Mouse (Mus musculus) kidney, embryonic 16.5 days (tissue): Measurements from ENCODE around the gene Fars2. TPM values are rescaled to one million over a fixed set of nuclear protein-coding genes. Genes with fewer than 3 reads are reported as not detected.

ENCODE experiments used
- ATAC-seq: fragments of 200-750 bp; cut with Nextera tagmentation; 2 replicates; pipeline ENCODE4 v1.8.0; 2017; ENCODE audit warnings: moderate TSS enrichment; ENCODE audit not compliant: low FRiP score, low TSS enrichment
- H3K27ac ChIP-seq: fragments of 300-500 bp; sonication (generic); 2 replicates; pipeline ENCODE4 v1.5.1; 2014; ENCODE audit warnings: low read length
- H3K27me3 ChIP-seq: fragments of 300-500 bp; sonication (generic); 2 replicates; pipeline ENCODE4 v1.6.1; 2014; ENCODE audit warnings: low read length, control low read depth, mixed read lengths; ENCODE audit not compliant: insufficient read depth
- H3K36me3 ChIP-seq: fragments of 300-500 bp; sonication (generic); 2 replicates; pipeline ENCODE4 v1.6.1; 2014; ENCODE audit warnings: low read length, control low read depth, mixed read lengths; ENCODE audit not compliant: insufficient read depth
- H3K4me1 ChIP-seq: fragments of 300-500 bp; sonication (generic); 2 replicates; pipeline ENCODE4 v1.6.1; 2014; ENCODE audit warnings: low read length, control low read depth, mixed read lengths; ENCODE audit not compliant: insufficient read depth
- H3K4me2 ChIP-seq: fragments of 300-500 bp; sonication (generic); replicated peaks from 2 replicates; pipeline ENCODE4 v1.6.1; 2014; ENCODE audit warnings: low read depth, low read length
- H3K4me3 ChIP-seq: fragments of 300-500 bp; sonication (generic); 2 replicates; pipeline ENCODE4 v1.5.1; 2014; ENCODE audit warnings: mild to moderate bottlenecking, low read length
- H3K9ac ChIP-seq: fragments of 300-500 bp; sonication (generic); replicated peaks from 2 replicates; pipeline ENCODE4 v1.6.1; 2014; ENCODE audit warnings: low read length
- H3K9me3 ChIP-seq: fragments of 300-500 bp; sonication (generic); 2 replicates; pipeline ENCODE4 v1.6.1; 2016; ENCODE audit warnings: low read length, control low read depth
- WGBS: fragments of 180-500 bp; shearing (Covaris S2); extraction: QIAGEN DNeasy Blood & Tissue Kit; methylation state at CpG from one replicate; pipeline ENCODE4 v1.1.7; 2014; 5-methylcytosine and 5-hydroxymethylcytosine counted together
- polyA plus RNA-seq: library from polyadenylated mRNA; unstranded; fragments of >200 nt; fragmentation: Nextera tagmentation; extraction: Ambion mirVana; gene quantifications from 2 replicates; pipeline ENCODE4 v1.2.1, GENCODE M21; 2015

Fars2 gene
- polyA plus RNA-seq, 1 experiment from 2014 or later = 48.6 TPM

DNA sequence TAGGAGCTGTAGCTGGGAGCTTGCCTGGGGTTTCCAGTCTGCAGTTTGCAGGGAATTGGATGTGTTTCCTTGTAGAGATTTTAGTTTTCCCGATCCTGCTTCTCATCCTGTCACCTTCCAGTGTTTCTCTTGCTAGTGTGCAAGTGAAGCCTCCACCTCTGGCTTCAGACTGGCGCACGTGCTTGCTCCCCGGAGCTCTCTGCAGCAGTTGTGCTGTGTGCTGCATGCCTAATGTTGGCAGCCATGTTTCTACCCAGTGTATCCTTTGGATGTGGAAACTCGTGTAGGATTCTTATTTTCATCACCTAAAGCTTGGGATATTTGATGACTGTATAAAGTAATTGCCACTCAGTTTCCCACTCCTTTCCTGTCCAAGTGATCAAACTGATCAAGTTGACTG, 140.0 kb downstream of the Fars2 start:
- no peak overlapping the region for H3K4me3 ChIP-seq
- WGBS = 82% methylated on average over 5 of the region's 5 CpGs
- no peak overlapping the region for H3K4me2 ChIP-seq
- ATAC-seq = no peak
- no peak overlapping the region for H3K9ac ChIP-seq
- no peaks in the 10 kb centered on the region for H3K27me3 ChIP-seq
- no peaks in the 10 kb centered on the region for H3K4me1 ChIP-seq
- peaks cover 9% of the 10 kb centered on the region; the same call in 1 of the 2 replicates for H3K9me3 ChIP-seq
- H3K27ac ChIP-seq = no peak overlapping the region
- H3K36me3 ChIP-seq = 0 out of 2 replicates have a peak, but pooled peaks cover 6% of the 10 kb centered on the region

DNA sequence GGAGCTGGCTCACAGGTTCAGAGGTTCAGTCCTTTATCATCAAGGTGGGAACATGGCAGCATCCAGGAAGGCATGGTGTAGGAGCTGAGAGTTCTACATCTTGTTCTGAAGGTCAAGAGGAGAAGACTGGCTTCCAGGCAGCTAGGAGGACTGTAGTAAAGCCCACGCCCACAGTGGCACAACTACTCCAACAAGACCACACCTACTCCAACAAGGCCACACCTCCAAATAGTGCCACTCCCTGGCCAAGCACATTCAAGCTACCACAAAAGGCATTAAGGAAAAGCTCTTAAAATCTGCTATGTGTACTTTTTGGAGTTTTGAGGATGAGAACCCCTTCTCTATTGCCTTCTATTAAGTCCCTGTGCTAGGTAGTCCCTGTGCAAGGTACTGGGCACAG, 142.5 kb downstream of the Fars2 start:
- no peak overlapping the region for H3K27ac ChIP-seq
- no peak for ATAC-seq
- no peaks in the 10 kb centered on the region for H3K4me1 ChIP-seq
- no peak overlapping the region for H3K4me3 ChIP-seq
- H3K36me3 ChIP-seq = 0 out of 2 replicates have a peak, but pooled peaks cover 6% of the 10 kb centered on the region
- 100% methylated on average over 1 of the region's 1 CpGs for WGBS
- H3K27me3 ChIP-seq = no peaks in the 10 kb centered on the region
- H3K9ac ChIP-seq = no peak overlapping the region
- peaks cover 9% of the 10 kb centered on the region; the same call in 1 of the 2 replicates for H3K9me3 ChIP-seq
- no peak overlapping the region for H3K4me2 ChIP-seq

- Histone ChIP-seq H3K4me2 (no peak overlapping the region), H3K27me3 (no peaks in the 10 kb centered on the region), H3K9me3 (peaks cover 9% of the 10 kb centered on the region; the same call in 1 of the 2 replicates), H3K4me1 (no peaks in the 10 kb centered on the region), H3K36me3 (0 out of 2 replicates have a peak, but pooled peaks cover 6% of the 10 kb centered on the region), H3K27ac (no peak overlapping the region), H3K4me3 (no peak overlapping the region), H3K9ac (no peak overlapping the region)
- ATAC-seq = no peak
- 84% methylated on average over 2 of the region's 2 CpGs for WGBS
These were observed 144.1 kb downstream of the Fars2 start for GRCm38 (mm10) chr13:36261299-36261698.

- WGBS = 65% methylated on average over 5 of the region's 5 CpGs
- Histone ChIP-seq H3K27me3 (no peaks in the 10 kb centered on the region), H3K4me2 (no peak overlapping the region), H3K9me3 (peaks cover 9% of the 10 kb centered on the region; the same call in 1 of the 2 replicates), H3K4me1 (no peaks in the 10 kb centered on the region), H3K36me3 (0 out of 2 replicates have a peak, but pooled peaks cover 6% of the 10 kb centered on the region), H3K4me3 (no peak overlapping the region), H3K9ac (no peak overlapping the region), H3K27ac (no peak overlapping the region)
- no peak for ATAC-seq
These were observed 146.3 kb downstream of the Fars2 start for GRCm38 (mm10) chr13:36263240-36264095.

DNA sequence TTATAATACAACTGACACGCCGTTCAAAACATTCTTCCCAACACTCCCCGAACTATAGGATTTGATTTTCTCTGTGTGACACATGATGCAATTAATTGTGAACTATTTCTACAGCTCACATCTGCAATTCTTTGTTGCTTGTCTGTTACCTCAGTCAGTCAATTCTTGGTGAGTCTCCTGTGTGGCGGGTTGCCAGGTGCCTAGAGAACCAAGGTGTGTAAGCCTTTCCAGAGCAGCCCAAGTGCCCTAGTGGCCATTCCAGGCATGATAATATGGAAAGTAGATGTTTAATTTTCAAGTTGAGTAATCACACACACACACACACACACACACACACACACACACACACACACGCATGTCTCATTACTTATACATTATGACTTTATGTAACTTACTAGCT, 147.2 kb downstream of the Fars2 start:
- Histone ChIP-seq H3K9me3 (peaks cover 9% of the 10 kb centered on the region; the same call in 1 of the 2 replicates), H3K36me3 (0 out of 2 replicates have a peak, but pooled peaks cover 6% of the 10 kb centered on the region), H3K27ac (no peak overlapping the region), H3K4me1 (no peaks in the 10 kb centered on the region), H3K9ac (no peak overlapping the region), H3K4me3 (no peak overlapping the region), H3K27me3 (no peaks in the 10 kb centered on the region), H3K4me2 (no peak overlapping the region)
- 89% methylated on average over 5 of the region's 5 CpGs for WGBS
- no peak for ATAC-seq

- Histone ChIP-seq H3K27ac (no peak overlapping the region), H3K4me3 (no peak overlapping the region), H3K36me3 (no peaks in the 10 kb centered on the region), H3K4me2 (no peak overlapping the region), H3K27me3 (no peaks in the 10 kb centered on the region), H3K9ac (no peak overlapping the region), H3K9me3 (peaks cover 4% of the 10 kb centered on the region; the same call in 1 of the 2 replicates), H3K4me1 (no peaks in the 10 kb centered on the region)
- WGBS = 69% methylated on average over 3 of the region's 3 CpGs
- ATAC-seq = no peak
These were observed 148.1 kb downstream of the Fars2 start for GRCm38 (mm10) chr13:36265342-36265744.

- WGBS = 95% methylated on average over 1 of the region's 1 CpGs
- no peak overlapping the region for H3K4me3 ChIP-seq
- no peak overlapping the region for H3K4me2 ChIP-seq
- H3K4me1 ChIP-seq = no peaks in the 10 kb centered on the region
- H3K9me3 ChIP-seq = no peaks in the 10 kb centered on the region
- no peaks in the 10 kb centered on the region for H3K36me3 ChIP-seq
- ATAC-seq = no peak
- H3K27me3 ChIP-seq = no peaks in the 10 kb centered on the region
- H3K9ac ChIP-seq = no peak overlapping the region
- H3K27ac ChIP-seq = no peak overlapping the region
These were observed 150.2 kb downstream of the Fars2 start for GRCm38 (mm10) chr13:36267399-36267798.

DNA sequence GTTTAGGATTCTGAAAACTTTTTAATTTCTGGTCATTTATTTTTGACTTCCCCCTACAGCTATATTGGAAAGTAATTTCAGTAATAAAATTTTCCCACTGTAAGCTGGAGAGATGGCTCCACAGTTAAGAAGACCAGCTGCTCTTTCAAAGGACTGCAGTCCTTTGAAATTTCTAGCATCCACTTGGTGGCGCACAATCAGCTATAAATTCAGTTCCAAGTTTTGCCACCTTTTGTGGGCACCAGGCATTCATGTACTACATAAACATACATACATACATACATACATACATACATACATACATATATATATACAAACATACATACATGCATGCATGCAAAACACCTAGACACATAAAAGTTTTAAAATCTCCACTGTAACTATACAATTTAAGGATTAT, 153.7 kb downstream of the Fars2 start:
- no peaks in the 10 kb centered on the region for H3K27me3 ChIP-seq
- H3K9ac ChIP-seq = no peak overlapping the region
- 82% methylated on average over 1 of the region's 1 CpGs for WGBS
- H3K36me3 ChIP-seq = no peaks in the 10 kb centered on the region
- ATAC-seq = no peak
- H3K4me2 ChIP-seq = no peak overlapping the region
- H3K9me3 ChIP-seq = no peaks in the 10 kb centered on the region
- H3K4me3 ChIP-seq = no peak overlapping the region
- no peaks in the 10 kb centered on the region for H3K4me1 ChIP-seq
- H3K27ac ChIP-seq = no peak overlapping the region

DNA sequence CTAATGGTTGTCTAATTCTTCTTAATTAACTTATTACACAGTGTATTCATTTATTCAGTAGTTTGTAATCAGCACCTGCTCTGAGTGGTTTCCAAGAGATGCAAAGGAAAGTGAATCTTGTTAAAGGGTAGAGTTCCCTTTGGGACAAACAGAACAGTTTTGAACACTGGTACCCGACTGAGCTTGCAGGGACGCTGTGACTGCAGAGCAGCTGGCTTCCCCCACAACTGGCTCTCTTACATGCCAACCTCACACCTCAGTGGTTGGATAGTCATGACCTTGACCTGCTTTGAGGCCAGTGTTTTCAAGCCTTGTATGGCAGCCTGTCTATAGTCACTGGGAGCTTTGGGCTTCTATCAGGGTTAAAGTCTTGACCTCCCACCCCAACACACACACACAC, 156.3 kb downstream of the Fars2 start:
- Histone ChIP-seq H3K27ac (no peak overlapping the region), H3K9me3 (no peaks in the 10 kb centered on the region), H3K4me2 (no peak overlapping the region), H3K4me1 (no peaks in the 10 kb centered on the region), H3K9ac (no peak overlapping the region), H3K27me3 (no peaks in the 10 kb centered on the region), H3K4me3 (no peak overlapping the region), H3K36me3 (no peaks in the 10 kb centered on the region)
- no peak for ATAC-seq
- 77% methylated on average over 2 of the region's 2 CpGs for WGBS

- Histone ChIP-seq H3K27ac (no peak overlapping the region), H3K27me3 (peaks cover 14% of the 10 kb centered on the region), H3K9ac (no peak overlapping the region), H3K36me3 (no peaks in the 10 kb centered on the region), H3K4me2 (no peak overlapping the region), H3K4me3 (no peak overlapping the region), H3K4me1 (no peaks in the 10 kb centered on the region), H3K9me3 (no peaks in the 10 kb centered on the region)
- WGBS = 86% methylated on average over 2 of the region's 2 CpGs
- ATAC-seq = no peak
These were observed 159.0 kb downstream of the Fars2 start for GRCm38 (mm10) chr13:36276194-36276593.
